Mouse (Mus musculus): ENCODE data around the gene Copb2.

Copb2 gene

GRCm38 (mm10) chr9:98563137-98564126 lies at the start of gene Copb2:
Gene Copb2, plus strand, starts transcription at chr9:98563721.
- peak; percentile 99 to 100 for DNase-seq

GRCm38 (mm10) chr9:98523872-98524271 lies 39.6 kb upstream of the Copb2 start:
- no peak for DNase-seq

GRCm38 (mm10) chr9:98524786-98525542 lies 38.6 kb upstream of the Copb2 start:
- DNase-seq, result peak; percentile 5 to 17

GRCm38 (mm10) chr9:98525543-98525924 lies 38.0 kb upstream of the Copb2 start:
- DNase-seq, result no peak

GRCm38 (mm10) chr9:98527226-98527625 lies 36.3 kb upstream of the Copb2 start:
- peak; percentile 9 to 24 for DNase-seq

GRCm38 (mm10) chr9:98529776-98530175 lies 33.7 kb upstream of the Copb2 start:
- DNase-seq, result no peak

GRCm38 (mm10) chr9:98530999-98531398 lies 32.5 kb upstream of the Copb2 start:
- no peak for DNase-seq

GRCm38 (mm10) chr9:98534675-98535280 lies 28.7 kb upstream of the Copb2 start:
- no peak for DNase-seq

GRCm38 (mm10) chr9:98535763-98536162 lies 27.8 kb upstream of the Copb2 start:
- DNase-seq, result no peak

- no peak for DNase-seq
Measured at GRCm38 (mm10) chr9:98538017-98538712, 25.4 kb upstream of the Copb2 start.

- DNase-seq, result peak; percentile 72 to 79
Measured at GRCm38 (mm10) chr9:98538713-98539360, 24.7 kb upstream of the Copb2 start.

GRCm38 (mm10) chr9:98544042-98544441 lies 19.5 kb upstream of the Copb2 start:
- DNase-seq, result no peak

GRCm38 (mm10) chr9:98583852-98584251 lies 20.3 kb downstream of the Copb2 start:
- no peak for DNase-seq

- DNase-seq, result no peak
Measured at GRCm38 (mm10) chr9:98600094-98600493, 36.6 kb downstream of the Copb2 start.

- DNase-seq, result peak; percentile 86
Measured at GRCm38 (mm10) chr9:98601156-98601836, 37.8 kb downstream of the Copb2 start, which contains the start of gene Mrps22. Gene Mrps22, minus strand, starts transcription at chr9:98601660.

- DNase-seq, result no peak
Measured at GRCm38 (mm10) chr9:98601837-98602359, 38.4 kb downstream of the Copb2 start.

- no peak for DNase-seq
Measured at GRCm38 (mm10) chr9:98604896-98605295, 41.4 kb downstream of the Copb2 start.

GRCm38 (mm10) chr9:98628480-98628879 lies 65.0 kb downstream of the Copb2 start:
- peak in 1 of 2 experiments; percentile 4 for DNase-seq

- no peak for DNase-seq
Measured at GRCm38 (mm10) chr9:98633287-98634162, 70.0 kb downstream of the Copb2 start.

Measured in kidney, postnatal 36 days (tissue).